Mouse (Mus musculus) forebrain, embryonic 13.5 days (tissue): ENCODE data around the gene Socs1. TPM values are rescaled to one million over a fixed set of nuclear protein-coding genes. Genes with fewer than 3 reads are reported as not detected.

Source experiments
- ATAC-seq: fragments of 200-750 bp; cut with Nextera tagmentation; 2 replicates; pipeline ENCODE4 v1.8.0; 2017
- H3K27ac ChIP-seq: fragments of 300-500 bp; sonication (generic); 2 replicates; pipeline ENCODE4 v1.5.1; 2015; ENCODE audit warnings: inconsistent platforms, mild to moderate bottlenecking, moderate library complexity
- H3K27me3 ChIP-seq: fragments of 300-500 bp; sonication (generic); 2 replicates; pipeline ENCODE4 v1.6.1; 2015; ENCODE audit warnings: mild to moderate bottlenecking, inconsistent platforms
- H3K36me3 ChIP-seq: fragments of 300-500 bp; sonication (generic); 2 replicates; pipeline ENCODE4 v1.6.1; 2015; ENCODE audit warnings: mild to moderate bottlenecking, inconsistent platforms; ENCODE audit not compliant: poor library complexity, severe bottlenecking
- H3K4me1 ChIP-seq: fragments of 300-500 bp; sonication (generic); 2 replicates; pipeline ENCODE4 v1.6.1; 2015; ENCODE audit warnings: inconsistent platforms
- H3K4me2 ChIP-seq: fragments of 300-500 bp; sonication (generic); 2 replicates; pipeline ENCODE4 v1.6.1; 2015; ENCODE audit warnings: inconsistent platforms, mild to moderate bottlenecking, moderate library complexity
- H3K4me3 ChIP-seq: fragments of 300-500 bp; sonication (generic); 2 replicates; pipeline ENCODE4 v1.5.1; 2015; ENCODE audit warnings: mild to moderate bottlenecking, inconsistent platforms
- H3K9ac ChIP-seq: fragments of 300-500 bp; sonication (generic); 2 replicates; pipeline ENCODE4 v1.6.1; 2015; ENCODE audit warnings: mild to moderate bottlenecking, inconsistent platforms
- H3K9me3 ChIP-seq: fragments of 300-500 bp; sonication (generic); replicated peaks from 2 replicates; pipeline ENCODE4 v1.6.1; 2016; ENCODE audit warnings: inconsistent platforms
- WGBS: fragments of 180-500 bp; shearing (Covaris S2); methylation state at CpG from one replicate; pipeline ENCODE4 v1.1.7; 2015; 5-methylcytosine and 5-hydroxymethylcytosine counted together
- polyA plus RNA-seq: library from polyadenylated mRNA; unstranded; fragments of >200 nt; fragmentation: Nextera tagmentation; extraction: Ambion mirVana; gene quantifications from 2 replicates; pipeline ENCODE4 v1.2.1, GENCODE M21; 2015

The Socs1 gene
- polyA plus RNA-seq, 1 experiment from 2014 or later, result 1.3 TPM

GRCm38 (mm10) chr16:10784793-10785370 lies 454 bp downstream of the Socs1 start:
- Histone ChIP-seq H3K9me3 (no peaks in the 10 kb centered on the region), H3K4me2 (peak overlapping the region; percentile 93), H3K27me3 (peaks cover 23% of the 10 kb centered on the region), H3K9ac (peak overlapping the region; percentile 73), H3K4me1 (peaks cover 35% of the 10 kb centered on the region), H3K36me3 (no peaks in the 10 kb centered on the region), H3K4me3 (peak overlapping the region; percentile 69), H3K27ac (peak overlapping the region; percentile 80)
- ATAC-seq, result peak; percentile 75
- under 1% methylated on average over 40 of the region's 55 CpGs for WGBS

GRCm38 (mm10) chr16:10783883-10784792 lies 1.2 kb downstream of the Socs1 start:
- peaks cover 35% of the 10 kb centered on the region for H3K4me1 ChIP-seq
- peak overlapping the region; percentile 93 for H3K4me2 ChIP-seq
- H3K4me3 ChIP-seq, result peak overlapping the region; percentile 69
- no peaks in the 10 kb centered on the region for H3K36me3 ChIP-seq
- no peak for ATAC-seq
- 3% methylated on average over 80 of the region's 81 CpGs for WGBS
- H3K9ac ChIP-seq, result peak overlapping the region; percentile 73
- peaks cover 23% of the 10 kb centered on the region for H3K27me3 ChIP-seq
- H3K27ac ChIP-seq, result no peak overlapping the region
- no peaks in the 10 kb centered on the region for H3K9me3 ChIP-seq

- Histone ChIP-seq H3K36me3 (no peaks in the 10 kb centered on the region), H3K4me2 (peak overlapping the region; percentile 93; the same call in 1 of the 2 replicates), H3K9me3 (no peaks in the 10 kb centered on the region), H3K4me3 (no peak overlapping the region), H3K4me1 (peaks cover 35% of the 10 kb centered on the region), H3K27me3 (peaks cover 23% of the 10 kb centered on the region), H3K27ac (no peak overlapping the region), H3K9ac (no peak overlapping the region)
- WGBS, result 74% methylated on average over 8 of the region's 8 CpGs
- ATAC-seq, result no peak
Observed at GRCm38 (mm10) chr16:10783451-10783850, 1.9 kb downstream of the Socs1 start.

- no peak overlapping the region for H3K9ac ChIP-seq
Observed at GRCm38 (mm10) chr16:10783152-10783434, 2.2 kb downstream of the Socs1 start.

GRCm38 (mm10) chr16:10782377-10783151 lies 2.8 kb downstream of the Socs1 start:
- H3K27me3 ChIP-seq, result peaks cover 23% of the 10 kb centered on the region
- 46% methylated on average over 6 of the region's 6 CpGs for WGBS
- H3K9me3 ChIP-seq, result no peaks in the 10 kb centered on the region
- no peak overlapping the region for H3K27ac ChIP-seq
- H3K9ac ChIP-seq, result no peak overlapping the region
- H3K36me3 ChIP-seq, result no peaks in the 10 kb centered on the region
- H3K4me1 ChIP-seq, result peaks cover 35% of the 10 kb centered on the region
- no peak overlapping the region for H3K4me3 ChIP-seq
- ATAC-seq, result no peak
- no peak overlapping the region for H3K4me2 ChIP-seq

More at GRCm38 (mm10) chr16:10783152-10783434, 2.2 kb downstream of the Socs1 start:
- ATAC-seq, result no peak
- Histone ChIP-seq H3K27me3 (peaks cover 23% of the 10 kb centered on the region), H3K9me3 (no peaks in the 10 kb centered on the region), H3K4me2 (no peak overlapping the region), H3K4me1 (peaks cover 35% of the 10 kb centered on the region), H3K4me3 (no peak overlapping the region), H3K36me3 (no peaks in the 10 kb centered on the region), H3K27ac (no peak overlapping the region)
- WGBS, result 61% methylated on average over 1 of the region's 1 CpGs

- H3K36me3 ChIP-seq, result no peaks in the 10 kb centered on the region
- H3K4me3 ChIP-seq, result no peak overlapping the region
- H3K9me3 ChIP-seq, result no peaks in the 10 kb centered on the region
- H3K4me1 ChIP-seq, result peaks cover 35% of the 10 kb centered on the region
- no peak overlapping the region for H3K27ac ChIP-seq
- 36% methylated on average over 9 of the region's 9 CpGs for WGBS
- no peak for ATAC-seq
- H3K9ac ChIP-seq, result 0 out of 2 replicates have a peak overlapping the region, but pooled peaks have one; percentile 16
- peaks cover 23% of the 10 kb centered on the region for H3K27me3 ChIP-seq
- H3K4me2 ChIP-seq, result no peak overlapping the region
Observed at GRCm38 (mm10) chr16:10781862-10782371, 3.4 kb downstream of the Socs1 start.

- Histone ChIP-seq H3K4me3 (no peak overlapping the region), H3K27me3 (peaks cover 23% of the 10 kb centered on the region), H3K4me2 (no peak overlapping the region), H3K9me3 (no peaks in the 10 kb centered on the region), H3K36me3 (no peaks in the 10 kb centered on the region), H3K4me1 (peaks cover 30% of the 10 kb centered on the region), H3K9ac (no peak overlapping the region), H3K27ac (no peak overlapping the region)
- WGBS, result 93% methylated on average over 5 of the region's 5 CpGs
- ATAC-seq, result no peak
Observed at GRCm38 (mm10) chr16:10780631-10781120, 4.7 kb downstream of the Socs1 start.

- H3K36me3 ChIP-seq, result no peaks in the 10 kb centered on the region
- WGBS, result 73% methylated on average over 5 of the region's 5 CpGs
- H3K4me2 ChIP-seq, result no peak overlapping the region
- H3K9me3 ChIP-seq, result no peaks in the 10 kb centered on the region
- no peak for ATAC-seq
- no peak overlapping the region for H3K4me3 ChIP-seq
- H3K4me1 ChIP-seq, result peaks cover 12% of the 10 kb centered on the region; the same call in 1 of the 2 replicates
- H3K9ac ChIP-seq, result no peak overlapping the region
- peaks cover 2% of the 10 kb centered on the region for H3K27me3 ChIP-seq
- H3K27ac ChIP-seq, result no peak overlapping the region
Observed at GRCm38 (mm10) chr16:10777579-10778160, 7.7 kb downstream of the Socs1 start.

- Histone ChIP-seq H3K4me3 (no peak overlapping the region), H3K9ac (no peak overlapping the region), H3K27ac (no peak overlapping the region), H3K9me3 (no peaks in the 10 kb centered on the region), H3K27me3 (no peaks in the 10 kb centered on the region), H3K36me3 (no peaks in the 10 kb centered on the region), H3K4me1 (no peaks in the 10 kb centered on the region), H3K4me2 (no peak overlapping the region)
- 72% methylated on average over 7 of the region's 7 CpGs for WGBS
- no peak for ATAC-seq
Observed at GRCm38 (mm10) chr16:10776322-10776721, 9.0 kb downstream of the Socs1 start.

GRCm38 (mm10) chr16:10774726-10775125 lies 10.6 kb downstream of the Socs1 start:
- no peak overlapping the region for H3K4me2 ChIP-seq
- WGBS, result 67% methylated on average over 4 of the region's 4 CpGs
- no peaks in the 10 kb centered on the region for H3K9me3 ChIP-seq
- no peak overlapping the region for H3K27ac ChIP-seq
- no peaks in the 10 kb centered on the region for H3K36me3 ChIP-seq
- H3K4me3 ChIP-seq, result no peak overlapping the region
- no peak for ATAC-seq
- H3K4me1 ChIP-seq, result no peaks in the 10 kb centered on the region
- no peak overlapping the region for H3K9ac ChIP-seq
- no peaks in the 10 kb centered on the region for H3K27me3 ChIP-seq

- Histone ChIP-seq H3K4me3 (no peak overlapping the region), H3K27me3 (0 out of 2 replicates have a peak, but pooled peaks cover 3% of the 10 kb centered on the region), H3K27ac (no peak overlapping the region), H3K9me3 (no peaks in the 10 kb centered on the region), H3K9ac (no peak overlapping the region), H3K36me3 (no peaks in the 10 kb centered on the region), H3K4me2 (no peak overlapping the region), H3K4me1 (no peaks in the 10 kb centered on the region)
- ATAC-seq, result no peak
- WGBS, result 90% methylated on average over 8 of the region's 8 CpGs
Observed at GRCm38 (mm10) chr16:10773543-10773942, 11.8 kb downstream of the Socs1 start.
